8 mouse cellular contexts compared by ENCODE assay signal in the genomic region with DNA sequence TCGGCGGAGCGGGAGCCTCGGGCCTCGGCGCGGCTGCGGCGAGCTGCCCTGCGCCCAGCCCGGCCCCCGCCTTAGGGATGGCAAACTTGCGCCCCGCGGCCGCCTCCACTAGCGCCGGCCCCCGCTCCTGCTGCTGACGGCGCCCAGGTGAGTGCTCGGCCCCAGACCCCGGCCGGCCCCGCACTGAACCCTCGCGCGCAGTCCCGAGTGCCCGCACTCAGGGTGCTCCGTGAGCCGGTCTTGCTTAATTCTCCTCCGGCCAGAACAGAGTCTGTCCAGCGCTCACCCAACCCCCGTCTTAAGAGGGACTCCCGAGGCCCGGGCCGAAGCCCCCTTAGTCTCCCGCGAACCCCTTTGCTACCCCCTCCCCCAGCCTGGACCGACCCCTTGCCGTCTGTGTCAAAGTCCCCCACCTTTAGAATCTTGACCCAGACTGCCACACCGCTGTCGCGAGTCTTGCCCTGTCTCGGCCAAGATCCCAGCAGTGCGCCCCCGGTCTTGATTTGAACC. TPM values are rescaled to one million over a fixed set of nuclear protein-coding genes. Genes with fewer than 3 reads are reported as not detected.
A peak's percentile ranks its signal among the peaks of the same experiment; 100 is the strongest.
DNase-seq lines count a peak whose midpoint lies in the region; ATAC-seq and TF ChIP-seq lines count a peak whose summit lies in the region.

No protein-coding gene starts in this region.

- no peak for TF ChIP-seq POLR2A in lung, adult 2 months (IDR thresholded peaks at IDR 0.05; ENCODE audit: borderline replicate concordance, extremely low read depth, low read depth, low read length)

- DNase-seq in CD4-positive, CD25-positive, alpha-beta regulatory T cell, adult 2 months (ENCODE audit: low read depth, low spot score): peak; percentile 13
- no peak for DNase-seq in lung, adult 2 months
- DNase-seq in lung, adult 18-20 months: no peak
- no peak for DNase-seq in ovary, postnatal 36 days (ENCODE audit: low spot score)
- DNase-seq in thymus, postnatal 0 days (ENCODE audit: low spot score): no peak

- ATAC-seq in CD4-positive, CD25-positive, alpha-beta regulatory T cell, adult 4 months: no peak
- 0 out of 2 replicates have a peak, but pooled peaks have one; percentile 5 for ATAC-seq in hindbrain, embryonic 13.5 days (ENCODE audit: low FRiP score)
- peak; percentile 16 for ATAC-seq in midbrain, embryonic 16.5 days

- H3K36me3 ChIP-seq in hindbrain, embryonic 13.5 days: no peaks in the 10 kb centered on the region
- no peaks in the 10 kb centered on the region for H3K36me3 ChIP-seq in midbrain, embryonic 16.5 days (ENCODE audit: control insufficient read depth, insufficient read depth, low read length)

- peak overlapping the region; percentile 86 for H3K4me2 ChIP-seq in hindbrain, embryonic 13.5 days
- H3K4me2 ChIP-seq in midbrain, embryonic 16.5 days (ENCODE audit: low read length): peak overlapping the region; percentile 85

- no peaks in the 10 kb centered on the region for H3K9me3 ChIP-seq in hindbrain, embryonic 13.5 days
- no peaks in the 10 kb centered on the region for H3K9me3 ChIP-seq in midbrain, embryonic 16.5 days (replicated peaks; ENCODE audit: control insufficient read depth, low read length, poor library complexity, severe bottlenecking)

- TF ChIP-seq CTCF in lung, adult 2 months (IDR thresholded peaks at IDR 0.05; ENCODE audit: insufficient read depth, low read length): no peak

- 1% methylated on average over 48 of the region's 48 CpGs for WGBS in lung, adult 2 months
- 2% methylated on average over 38 of the region's 48 CpGs for WGBS in hindbrain, embryonic 13.5 days
- WGBS in midbrain, embryonic 16.5 days: under 1% methylated on average over 40 of the region's 48 CpGs

- peaks cover 38% of the 10 kb centered on the region for H3K27me3 ChIP-seq in hindbrain, embryonic 13.5 days
- no peaks in the 10 kb centered on the region for H3K27me3 ChIP-seq in midbrain, embryonic 16.5 days (ENCODE audit: control insufficient read depth, insufficient read depth, low read depth, low read length)

- H3K4me1 ChIP-seq in lung, adult 2 months (ENCODE audit: control insufficient read depth, insufficient read depth, low read length): peaks cover 14% of the 10 kb centered on the region
- peaks cover 78% of the 10 kb centered on the region for H3K4me1 ChIP-seq in hindbrain, embryonic 13.5 days (replicated peaks)
- peaks cover 62% of the 10 kb centered on the region for H3K4me1 ChIP-seq in midbrain, embryonic 16.5 days (ENCODE audit: control insufficient read depth, insufficient read depth, low read length)

- H3K9ac ChIP-seq in hindbrain, embryonic 13.5 days: peak overlapping the region; percentile 93
- peak overlapping the region; percentile 90 for H3K9ac ChIP-seq in midbrain, embryonic 16.5 days (ENCODE audit: low read depth, low read length)

- peak overlapping the region; percentile 12 for H3K4me3 ChIP-seq in lung, adult 2 months (replicated peaks; ENCODE audit: extremely low read depth, low read depth, low read length)
- peak overlapping the region; percentile 83 for H3K4me3 ChIP-seq in hindbrain, embryonic 13.5 days
- H3K4me3 ChIP-seq in midbrain, embryonic 16.5 days (ENCODE audit: low read depth, low read length): peak overlapping the region; percentile 93

- peak overlapping the region; percentile 84 for H3K27ac ChIP-seq in hindbrain, embryonic 13.5 days
- H3K27ac ChIP-seq in midbrain, embryonic 16.5 days (ENCODE audit: low read length): peak overlapping the region; percentile 89

RNA-seq across cellular contexts. Expression of gene Adgrb2, which starts 0.5 kb away (rescaled TPM):
- under 1 TPM in 1 of 2 experiments, not detected in 1; 0.34 TPM for polyA plus RNA-seq in CD4-positive, CD25-positive, alpha-beta regulatory T cell, adult 4 months (2017; shearing (Covaris generic))
- 0.80 and 4.6 TPM in 2 replicates for polyA plus RNA-seq in lung, adult 2 months (2012; rRNA removed)
- polyA plus RNA-seq in hindbrain, embryonic 13.5 days (2015; fragmentation: Nextera tagmentation; extraction: Ambion mirVana): 9.3 and 11.3 TPM in 2 replicates
- polyA plus RNA-seq in midbrain, embryonic 16.5 days (2015; fragmentation: Nextera tagmentation; extraction: Ambion mirVana): 15.8 and 17.0 TPM in 2 replicates
- 0.17 and 0.36 TPM in 2 replicates for polyA plus RNA-seq in thymus, postnatal 0 days (2015; fragmentation: Nextera tagmentation; extraction: Ambion mirVana)

RNA-seq across cellular contexts. Expression of gene Spocd1, which starts 56.2 kb away (rescaled TPM):
- polyA plus RNA-seq in CD4-positive, CD25-positive, alpha-beta regulatory T cell, adult 4 months (2017; shearing (Covaris generic)): not detected
- 0.09 TPM in 1 of 2 replicates, not detected in the other for polyA plus RNA-seq in lung, adult 2 months (2012; rRNA removed)
- polyA plus RNA-seq in hindbrain, embryonic 13.5 days (2015; fragmentation: Nextera tagmentation; extraction: Ambion mirVana): not detected in 2 replicates
- not detected in 2 replicates for polyA plus RNA-seq in midbrain, embryonic 16.5 days (2015; fragmentation: Nextera tagmentation; extraction: Ambion mirVana)
- 0.05 and 0.06 TPM in 2 replicates for polyA plus RNA-seq in thymus, postnatal 0 days (2015; fragmentation: Nextera tagmentation; extraction: Ambion mirVana)

Comparison
In these comparisons a context has a peak if more than half of its experiments do, and no peak if none do; other contexts are left out.
1. H3K4me3 ChIP-seq: peak in every context shown above with its lines; median percentile 93 in midbrain, embryonic 16.5 days; 83 in hindbrain, embryonic 13.5 days; 12 in lung, adult 2 months.